Mouse (Mus musculus) brain, embryonic 14.5 days (tissue): ENCODE results near the gene Lipt2.

Experiments used
- CTCF ChIP-seq: fragments of 200-500 bp; IDR thresholded peaks from 2 replicates; pipeline ENCODE4 v1.5.1; 2012; ENCODE audit warnings: inconsistent platforms, mild to moderate bottlenecking, moderate library complexity, borderline replicate concordance; ENCODE audit not compliant: insufficient read depth, insufficient read length; ENCODE audit errors: extremely low read depth
- POLR2A ChIP-seq: fragments of 200-500 bp; IDR thresholded peaks from 2 replicates; pipeline ENCODE4 v1.6.1; 2012; ENCODE audit warnings: mild to moderate bottlenecking, inconsistent platforms, borderline replicate concordance; ENCODE audit not compliant: poor library complexity, insufficient read depth, insufficient read length, severe bottlenecking; ENCODE audit errors: extremely low read depth

GRCm38 (mm10) chr7:100137038-100137437 is 22.0 kb upstream of the Lipt2 start:
- no peak for TF ChIP-seq CTCF
- TF ChIP-seq POLR2A: no peak
